Mouse (Mus musculus) limb, embryonic 13.5 days (tissue): Measurements from ENCODE around the gene Akap13. TPM values are rescaled to one million over a fixed set of nuclear protein-coding genes. Genes with fewer than 3 reads are reported as not detected.

Experiments
- ATAC-seq: fragments of 200-750 bp; cut with Nextera tagmentation; 2 replicates; pipeline ENCODE4 v1.8.0; 2017; ENCODE audit warnings: low read depth, moderate number of reproducible peaks, moderate TSS enrichment; ENCODE audit not compliant: low FRiP score
- H3K27ac ChIP-seq: fragments of 300-500 bp; sonication (generic); 2 replicates; pipeline ENCODE4 v1.5.1; 2015; ENCODE audit warnings: inconsistent platforms, mild to moderate bottlenecking, moderate library complexity
- H3K27me3 ChIP-seq: fragments of 300-500 bp; sonication (generic); 2 replicates; pipeline ENCODE4 v1.6.1; 2015; ENCODE audit warnings: mild to moderate bottlenecking, inconsistent platforms
- H3K36me3 ChIP-seq: fragments of 300-500 bp; sonication (generic); 2 replicates; pipeline ENCODE4 v1.6.1; 2015; ENCODE audit warnings: inconsistent platforms, mild to moderate bottlenecking, moderate library complexity
- H3K4me1 ChIP-seq: fragments of 300-500 bp; sonication (generic); 2 replicates; pipeline ENCODE4 v1.6.1; 2015; ENCODE audit warnings: inconsistent platforms
- H3K4me2 ChIP-seq: fragments of 300-500 bp; sonication (generic); replicated peaks from 2 replicates; pipeline ENCODE4 v1.6.1; 2015; ENCODE audit warnings: inconsistent platforms, mild to moderate bottlenecking, moderate library complexity
- H3K4me3 ChIP-seq: fragments of 300-500 bp; sonication (generic); 2 replicates; pipeline ENCODE4 v1.5.1; 2015; ENCODE audit warnings: moderate library complexity, mild to moderate bottlenecking, inconsistent platforms
- H3K9ac ChIP-seq: fragments of 300-500 bp; sonication (generic); 2 replicates; pipeline ENCODE4 v1.6.1; 2015; ENCODE audit warnings: mild to moderate bottlenecking, inconsistent platforms
- H3K9me3 ChIP-seq: fragments of 300-500 bp; sonication (generic); 2 replicates; pipeline ENCODE4 v1.6.1; 2016; ENCODE audit warnings: inconsistent platforms
- whole genome bisulfite sequencing: fragments of 180-500 bp; shearing (Covaris S2); methylation state at CpG from one replicate; pipeline ENCODE4 v1.1.7; 2015; 5-methylcytosine and 5-hydroxymethylcytosine counted together
- polyA plus RNA-seq: library from polyadenylated mRNA; unstranded; fragments of >200 nt; fragmentation: Nextera tagmentation; extraction: Ambion mirVana; gene quantifications from 2 replicates; pipeline ENCODE4 v1.2.1, GENCODE M21; 2015

The Akap13 gene
- polyA plus RNA-seq, 1 experiment from 2014 or later: 39.6 TPM

GRCm38 (mm10) chr7:75467791-75468190 is 12.5 kb downstream of the Akap13 start:
- H3K36me3 ChIP-seq: no peaks in the 10 kb centered on the region
- no peak for ATAC-seq
- WGBS: 86% methylated on average over 7 of the region's 7 CpGs
- H3K9me3 ChIP-seq: no peaks in the 10 kb centered on the region
- H3K27ac ChIP-seq: no peak overlapping the region
- H3K4me2 ChIP-seq: no peak overlapping the region
- H3K9ac ChIP-seq: no peak overlapping the region
- H3K27me3 ChIP-seq: no peaks in the 10 kb centered on the region
- H3K4me1 ChIP-seq: peaks cover 12% of the 10 kb centered on the region
- no peak overlapping the region for H3K4me3 ChIP-seq

DNA sequence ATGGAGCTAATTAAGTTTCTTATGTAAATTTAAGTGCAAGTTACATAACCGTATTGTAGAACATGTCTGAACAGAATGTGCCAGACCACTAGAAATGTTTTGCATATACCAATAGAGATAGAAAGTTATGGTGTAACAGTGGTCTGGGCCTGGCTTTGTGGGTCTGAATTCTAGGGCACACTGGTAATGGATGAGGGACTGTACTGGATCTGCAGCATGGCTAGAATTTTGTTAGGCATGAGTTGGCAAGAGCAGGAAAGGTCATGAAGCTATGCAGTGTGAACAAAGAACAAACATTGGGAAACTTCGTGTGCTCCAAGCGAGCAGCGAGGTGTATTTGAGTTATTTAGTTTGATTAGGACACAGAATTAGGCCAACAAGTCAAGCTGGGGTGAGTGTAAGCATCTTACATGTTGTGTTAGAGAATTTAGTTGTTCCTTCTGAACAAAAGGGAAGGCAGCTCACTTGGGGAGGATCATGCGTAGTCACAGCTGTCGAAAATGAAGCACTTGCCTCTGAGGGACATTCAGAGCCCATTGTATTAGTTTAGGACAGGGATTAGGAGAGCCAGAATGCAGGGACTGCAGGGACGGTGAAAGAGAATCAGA is 15.1 kb downstream of the Akap13 start:
- H3K4me2 ChIP-seq: no peak overlapping the region
- H3K36me3 ChIP-seq: no peaks in the 10 kb centered on the region
- no peak overlapping the region for H3K4me3 ChIP-seq
- H3K27me3 ChIP-seq: no peaks in the 10 kb centered on the region
- H3K9ac ChIP-seq: no peak overlapping the region
- 71% methylated on average over 7 of the region's 7 CpGs for WGBS
- H3K9me3 ChIP-seq: no peaks in the 10 kb centered on the region
- peaks cover 19% of the 10 kb centered on the region for H3K4me1 ChIP-seq
- ATAC-seq: no peak
- no peak overlapping the region for H3K27ac ChIP-seq

- H3K27ac ChIP-seq: no peak overlapping the region
- H3K27me3 ChIP-seq: no peaks in the 10 kb centered on the region
- H3K9ac ChIP-seq: no peak overlapping the region
- no peaks in the 10 kb centered on the region for H3K9me3 ChIP-seq
- no peak overlapping the region for H3K4me3 ChIP-seq
- 88% methylated on average over 7 of the region's 7 CpGs for WGBS
- ATAC-seq: no peak
- H3K4me2 ChIP-seq: no peak overlapping the region
- peaks cover 19% of the 10 kb centered on the region for H3K4me1 ChIP-seq
- H3K36me3 ChIP-seq: no peaks in the 10 kb centered on the region
These were observed 17.2 kb downstream of the Akap13 start for GRCm38 (mm10) chr7:75472316-75473195.

GRCm38 (mm10) chr7:75473294-75473693 is 18.0 kb downstream of the Akap13 start:
- peaks cover 19% of the 10 kb centered on the region for H3K4me1 ChIP-seq
- H3K27me3 ChIP-seq: no peaks in the 10 kb centered on the region
- no peak overlapping the region for H3K4me3 ChIP-seq
- no peaks in the 10 kb centered on the region for H3K36me3 ChIP-seq
- no peaks in the 10 kb centered on the region for H3K9me3 ChIP-seq
- no peak for ATAC-seq
- WGBS: 90% methylated on average over 1 of the region's 1 CpGs
- H3K4me2 ChIP-seq: no peak overlapping the region
- no peak overlapping the region for H3K27ac ChIP-seq
- H3K9ac ChIP-seq: no peak overlapping the region

DNA sequence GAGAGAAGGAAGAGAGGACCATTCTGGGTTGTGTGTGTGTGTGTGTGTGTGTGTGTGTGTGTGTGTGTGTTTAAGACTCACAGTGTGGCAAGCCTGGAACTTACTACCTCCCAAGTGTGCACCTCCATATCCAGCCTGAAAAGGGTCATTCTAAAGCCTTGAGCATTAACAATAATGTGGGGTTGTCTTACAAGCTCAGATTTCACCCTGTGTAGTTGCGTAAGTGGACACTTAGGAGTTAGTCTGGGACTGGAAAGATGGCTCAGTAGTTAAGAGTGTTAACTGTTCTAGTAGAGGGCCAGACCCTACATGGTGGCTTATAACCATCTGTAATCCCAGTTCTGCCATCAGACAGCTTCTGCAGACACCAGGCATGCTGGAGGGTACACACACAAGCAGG is 18.7 kb downstream of the Akap13 start:
- no peaks in the 10 kb centered on the region for H3K36me3 ChIP-seq
- no peaks in the 10 kb centered on the region for H3K27me3 ChIP-seq
- no peak overlapping the region for H3K4me3 ChIP-seq
- H3K27ac ChIP-seq: no peak overlapping the region
- WGBS: 56% methylated on average over 1 of the region's 1 CpGs
- ATAC-seq: no peak
- peaks cover 19% of the 10 kb centered on the region for H3K4me1 ChIP-seq
- H3K9ac ChIP-seq: no peak overlapping the region
- no peak overlapping the region for H3K4me2 ChIP-seq
- no peaks in the 10 kb centered on the region for H3K9me3 ChIP-seq

DNA sequence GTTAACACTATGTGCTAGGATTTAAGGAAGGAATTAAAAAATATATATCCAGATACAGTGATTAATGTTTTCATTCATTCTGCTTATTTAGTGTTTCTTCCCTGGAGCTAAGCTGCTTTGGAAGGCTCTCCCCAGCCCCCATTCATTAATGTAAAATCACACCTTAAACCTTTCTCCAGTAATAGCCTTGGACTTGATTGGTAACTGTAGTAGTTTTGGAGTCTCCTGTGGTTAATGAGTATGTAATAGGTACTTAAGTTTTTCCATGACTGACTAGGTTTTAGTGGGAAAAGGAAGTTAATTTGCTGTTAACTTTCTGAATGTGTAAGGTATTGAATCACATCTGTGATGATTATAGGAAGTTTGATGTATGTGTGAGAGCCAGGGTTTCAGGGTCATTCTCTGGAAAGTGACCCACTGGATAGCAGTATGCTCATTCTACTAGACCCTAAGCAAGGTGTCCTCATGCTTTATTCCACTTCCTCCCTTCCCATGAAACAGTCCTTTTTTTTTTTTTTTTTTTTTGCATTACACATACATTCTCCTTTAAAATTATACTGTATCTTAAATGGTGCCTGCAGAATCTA is 19.3 kb downstream of the Akap13 start:
- no peak overlapping the region for H3K4me2 ChIP-seq
- no peak overlapping the region for H3K27ac ChIP-seq
- H3K4me1 ChIP-seq: peaks cover 19% of the 10 kb centered on the region
- H3K36me3 ChIP-seq: no peaks in the 10 kb centered on the region
- H3K9me3 ChIP-seq: no peaks in the 10 kb centered on the region
- H3K27me3 ChIP-seq: no peaks in the 10 kb centered on the region
- no peak for ATAC-seq
- H3K4me3 ChIP-seq: no peak overlapping the region
- no peak overlapping the region for H3K9ac ChIP-seq

- peaks cover 16% of the 10 kb centered on the region for H3K4me1 ChIP-seq
- H3K9ac ChIP-seq: no peak overlapping the region
- H3K4me3 ChIP-seq: no peak overlapping the region
- ATAC-seq: no peak
- peaks cover 3% of the 10 kb centered on the region; the same call in 1 of the 2 replicates for H3K36me3 ChIP-seq
- H3K9me3 ChIP-seq: no peaks in the 10 kb centered on the region
- no peak overlapping the region for H3K4me2 ChIP-seq
- WGBS: 92% methylated on average over 2 of the region's 2 CpGs
- no peaks in the 10 kb centered on the region for H3K27me3 ChIP-seq
- no peak overlapping the region for H3K27ac ChIP-seq
These were observed 22.7 kb downstream of the Akap13 start for GRCm38 (mm10) chr7:75478060-75478459.

GRCm38 (mm10) chr7:75480721-75481426 is 25.5 kb downstream of the Akap13 start:
- Histone ChIP-seq H3K4me2 (no peak overlapping the region), H3K27me3 (no peaks in the 10 kb centered on the region), H3K4me1 (no peaks in the 10 kb centered on the region), H3K4me3 (no peak overlapping the region), H3K27ac (no peak overlapping the region), H3K9me3 (no peaks in the 10 kb centered on the region), H3K36me3 (peaks cover 3% of the 10 kb centered on the region; the same call in 1 of the 2 replicates), H3K9ac (no peak overlapping the region)
- ATAC-seq: no peak
- WGBS: 90% methylated on average over 6 of the region's 6 CpGs

DNA sequence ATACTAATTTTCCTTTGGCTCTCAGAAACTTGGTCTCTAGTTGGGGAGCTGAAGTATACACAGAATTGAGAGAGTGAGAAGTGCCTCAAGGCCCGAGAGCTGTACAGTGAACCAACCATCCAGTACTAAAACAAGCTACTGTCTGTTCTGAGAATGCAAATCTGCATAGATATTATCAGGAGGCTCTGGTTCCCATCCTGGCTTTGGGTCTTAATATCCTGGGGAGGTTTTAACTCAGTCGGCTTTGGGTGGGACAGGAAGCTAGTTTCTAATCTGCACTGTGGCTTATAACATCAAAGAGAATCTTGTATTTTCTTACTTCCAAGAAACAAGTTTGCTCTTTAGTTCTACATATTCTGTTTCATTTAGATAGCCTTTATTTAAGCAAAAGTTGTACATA is 30.7 kb downstream of the Akap13 start:
- no peak overlapping the region for H3K4me2 ChIP-seq
- no peaks in the 10 kb centered on the region for H3K27me3 ChIP-seq
- WGBS: 81% methylated on average over 2 of the region's 2 CpGs
- no peaks in the 10 kb centered on the region for H3K4me1 ChIP-seq
- no peaks in the 10 kb centered on the region for H3K36me3 ChIP-seq
- H3K9me3 ChIP-seq: no peaks in the 10 kb centered on the region
- no peak overlapping the region for H3K27ac ChIP-seq
- no peak overlapping the region for H3K9ac ChIP-seq
- no peak for ATAC-seq
- H3K4me3 ChIP-seq: no peak overlapping the region

DNA sequence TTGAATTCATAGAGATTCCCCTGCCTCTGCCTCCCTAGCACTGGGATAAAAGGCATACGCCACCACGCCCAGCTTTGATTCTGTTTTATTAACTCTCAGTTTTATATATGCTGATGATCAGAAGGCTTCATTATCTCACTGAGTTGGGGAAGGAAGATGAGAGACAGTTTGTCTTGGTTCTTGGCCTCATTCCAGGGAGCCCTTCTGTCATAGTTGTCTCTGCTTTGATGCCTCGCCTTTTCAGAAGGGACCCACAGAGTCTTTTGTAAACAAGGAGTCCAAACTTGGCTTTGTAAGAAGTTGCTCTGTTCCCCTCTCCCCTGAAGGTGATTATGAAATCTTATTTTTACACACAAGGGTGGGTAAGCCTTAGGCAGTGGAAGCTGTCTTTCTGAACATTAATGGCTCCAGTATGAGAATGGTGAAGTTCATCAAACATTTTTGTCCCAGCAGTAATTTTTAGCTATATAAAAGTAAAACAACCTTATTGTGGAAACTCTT is 40.7 kb downstream of the Akap13 start:
- no peak overlapping the region for H3K4me2 ChIP-seq
- no peak for ATAC-seq
- H3K9ac ChIP-seq: no peak overlapping the region
- no peaks in the 10 kb centered on the region for H3K27me3 ChIP-seq
- H3K4me1 ChIP-seq: peaks cover 6% of the 10 kb centered on the region
- H3K9me3 ChIP-seq: no peaks in the 10 kb centered on the region
- 86% methylated on average over 3 of the region's 3 CpGs for WGBS
- H3K4me3 ChIP-seq: no peak overlapping the region
- no peaks in the 10 kb centered on the region; the same call in 1 of the 2 replicates for H3K36me3 ChIP-seq
- H3K27ac ChIP-seq: no peak overlapping the region

DNA sequence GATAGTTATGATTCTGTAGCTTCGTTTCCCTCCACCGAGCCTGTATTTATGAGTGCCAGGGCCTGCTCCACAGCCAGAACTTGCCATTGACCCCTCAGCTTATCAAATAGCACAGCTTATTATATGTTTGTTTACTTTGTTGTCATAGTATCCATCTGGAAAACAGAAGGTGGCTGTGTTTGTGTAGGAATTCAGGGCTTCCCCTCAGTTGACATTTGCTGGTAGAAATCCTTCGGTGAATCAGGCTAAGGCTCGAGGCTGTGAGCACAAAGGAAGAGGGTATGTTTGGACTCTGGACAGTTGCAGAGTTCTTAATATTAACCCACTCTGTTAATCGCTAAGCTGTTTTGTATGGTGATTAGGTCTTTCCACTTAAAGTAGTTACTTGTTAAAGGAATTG is 43.3 kb downstream of the Akap13 start:
- H3K9me3 ChIP-seq: no peaks in the 10 kb centered on the region
- no peak overlapping the region for H3K4me2 ChIP-seq
- H3K27ac ChIP-seq: no peak overlapping the region
- no peaks in the 10 kb centered on the region for H3K27me3 ChIP-seq
- WGBS: 69% methylated on average over 5 of the region's 5 CpGs
- H3K36me3 ChIP-seq: no peaks in the 10 kb centered on the region; the same call in 1 of the 2 replicates
- peaks cover 6% of the 10 kb centered on the region for H3K4me1 ChIP-seq
- no peak overlapping the region for H3K9ac ChIP-seq
- no peak overlapping the region for H3K4me3 ChIP-seq
- no peak for ATAC-seq

- Histone ChIP-seq H3K9me3 (no peaks in the 10 kb centered on the region), H3K27ac (no peak overlapping the region; the same call in 1 of the 2 replicates), H3K4me1 (peaks cover 6% of the 10 kb centered on the region), H3K4me2 (no peak overlapping the region), H3K4me3 (no peak overlapping the region), H3K9ac (no peak overlapping the region), H3K27me3 (no peaks in the 10 kb centered on the region), H3K36me3 (no peaks in the 10 kb centered on the region; the same call in 1 of the 2 replicates)
- ATAC-seq: no peak
- WGBS: 85% methylated on average over 7 of the region's 7 CpGs
These were observed 43.9 kb downstream of the Akap13 start for GRCm38 (mm10) chr7:75499271-75499670.
